Mouse (Mus musculus) intestine, postnatal 0 days (tissue): ENCODE measurements around the gene Cfap73. TPM values are rescaled to one million over a fixed set of nuclear protein-coding genes. Genes with fewer than 3 reads are reported as not detected.

Experiments used
- ATAC-seq: fragments of 200-750 bp; cut with Nextera tagmentation; 2 replicates; pipeline ENCODE4 v1.8.0; 2017; ENCODE audit warnings: mild to moderate bottlenecking, moderate TSS enrichment, moderate library complexity
- H3K27ac ChIP-seq: fragments of 300-500 bp; sonication (generic); 2 replicates; pipeline ENCODE4 v1.5.1; 2014; ENCODE audit warnings: mild to moderate bottlenecking, low read depth, low read length, moderate library complexity
- H3K27me3 ChIP-seq: fragments of 300-500 bp; sonication (generic); replicated peaks from 2 replicates; pipeline ENCODE4 v1.6.1; 2014; ENCODE audit warnings: low read length, mixed read lengths; ENCODE audit not compliant: control insufficient read depth, insufficient read depth
- H3K36me3 ChIP-seq: fragments of 300-500 bp; sonication (generic); 2 replicates; pipeline ENCODE4 v1.6.1; 2014; ENCODE audit warnings: mild to moderate bottlenecking, moderate library complexity; ENCODE audit not compliant: control insufficient read depth, insufficient read depth
- H3K4me1 ChIP-seq: fragments of 300-500 bp; sonication (generic); replicated peaks from 2 replicates; pipeline ENCODE4 v1.6.1; 2014; ENCODE audit warnings: antibody characterized with exemption, low read length, mixed read lengths; ENCODE audit not compliant: control insufficient read depth, insufficient read depth
- H3K4me2 ChIP-seq: fragments of 300-500 bp; sonication (generic); replicated peaks from 2 replicates; pipeline ENCODE4 v1.6.1; 2014; ENCODE audit warnings: low read depth, mild to moderate bottlenecking, moderate library complexity
- H3K4me3 ChIP-seq: fragments of 300-500 bp; sonication (generic); 2 replicates; pipeline ENCODE4 v1.5.1; 2014; ENCODE audit warnings: low read depth, low read length
- H3K9ac ChIP-seq: fragments of 300-500 bp; sonication (generic); 2 replicates; pipeline ENCODE4 v1.6.1; 2014; ENCODE audit warnings: mild to moderate bottlenecking, low read depth, low read length
- H3K9me3 ChIP-seq: fragments of 300-500 bp; sonication (generic); 2 replicates; pipeline ENCODE4 v1.6.1; 2016; ENCODE audit warnings: mixed run types; ENCODE audit not compliant: control insufficient read depth
- CTCF ChIP-seq: sonication (generic); IDR thresholded peaks from 2 replicates; pipeline ENCODE4 v1.5.1; 2016; ENCODE audit warnings: low read depth, mild to moderate bottlenecking, control low read depth, antibody characterized with exemption, moderate library complexity
- WGBS: fragments of 180-500 bp; shearing (Covaris S2); extraction: QIAGEN DNeasy Blood & Tissue Kit; methylation state at CpG from one replicate; pipeline ENCODE4 v1.1.7; 2014; 5-methylcytosine and 5-hydroxymethylcytosine counted together
- polyA plus RNA-seq: library from polyadenylated mRNA; unstranded; fragments of >200 nt; fragmentation: Nextera tagmentation; extraction: Ambion mirVana; gene quantifications from 2 replicates; pipeline ENCODE4 v1.2.1, GENCODE M21; 2015

The Cfap73 gene
- polyA plus RNA-seq, 1 experiment from 2014 or later = not detected

- 2% methylated on average over 21 of the region's 21 CpGs for WGBS
- H3K27me3 ChIP-seq = peaks cover 16% of the 10 kb centered on the region
- 0 out of 2 replicates have a peak, but pooled peaks cover 2% of the 10 kb centered on the region for H3K4me1 ChIP-seq
- H3K9me3 ChIP-seq = no peaks in the 10 kb centered on the region
- H3K9ac ChIP-seq = no peak overlapping the region; the same call in 1 of the 2 replicates
- peak; percentile 12; the same call in 1 of the 2 replicates for ATAC-seq
- no peak overlapping the region for H3K27ac ChIP-seq
- H3K36me3 ChIP-seq = no peaks in the 10 kb centered on the region
- H3K4me3 ChIP-seq = peak overlapping the region; percentile 33
- H3K4me2 ChIP-seq = peak overlapping the region; percentile 68
- TF ChIP-seq CTCF = 0 out of 2 replicates have a peak, but pooled peaks have one; percentile 20
Measured at GRCm38 (mm10) chr5:120649374-120649933, 15.4 kb upstream of the Cfap73 start.

- 1% methylated on average over 52 of the region's 53 CpGs for WGBS
- peak; percentile 57 for ATAC-seq
- Histone ChIP-seq H3K4me2 (peak within 1 kb of the TSS; percentile 68), H3K4me3 (peak within 1 kb of the TSS; percentile 33), H3K9me3 (no peaks in the 10 kb centered on the region), H3K27me3 (peaks cover 16% of the 10 kb centered on the region), H3K9ac (no peak within 1 kb of the TSS; the same call in 1 of the 2 replicates), H3K36me3 (no peaks in the 10 kb centered on the region), H3K4me1 (0 out of 2 replicates have a peak, but pooled peaks cover 2% of the 10 kb centered on the region), H3K27ac (no peak within 1 kb of the TSS)
- TF ChIP-seq CTCF = peak; percentile 61
Measured at GRCm38 (mm10) chr5:120648569-120649373, 14.7 kb upstream of the Cfap73 start, which contains the start of gene Rasal1. Gene Rasal1 (plus strand): TSS chr5:120648812.

- Histone ChIP-seq H3K9me3 (no peaks in the 10 kb centered on the region), H3K27ac (no peak overlapping the region), H3K4me1 (0 out of 2 replicates have a peak, but pooled peaks cover 2% of the 10 kb centered on the region), H3K4me2 (peak overlapping the region; percentile 68; the same call in 1 of the 2 replicates), H3K27me3 (peaks cover 20% of the 10 kb centered on the region), H3K36me3 (no peaks in the 10 kb centered on the region), H3K4me3 (peak overlapping the region; percentile 33; the same call in 1 of the 2 replicates), H3K9ac (no peak overlapping the region)
- peak; percentile 25; the same call in 1 of the 2 replicates for TF ChIP-seq CTCF
- ATAC-seq = no peak
- 33% methylated on average over 12 of the region's 12 CpGs for WGBS
Measured at GRCm38 (mm10) chr5:120647814-120648491, 13.9 kb upstream of the Cfap73 start.

- Histone ChIP-seq H3K9me3 (no peaks in the 10 kb centered on the region), H3K36me3 (no peaks in the 10 kb centered on the region), H3K9ac (no peak overlapping the region), H3K27ac (no peak overlapping the region), H3K4me2 (no peak overlapping the region), H3K4me3 (no peak overlapping the region), H3K4me1 (0 out of 2 replicates have a peak, but pooled peaks cover 2% of the 10 kb centered on the region), H3K27me3 (peaks cover 20% of the 10 kb centered on the region)
- WGBS = 65% methylated on average over 4 of the region's 4 CpGs
- TF ChIP-seq CTCF = no peak
- no peak for ATAC-seq
Measured at GRCm38 (mm10) chr5:120647361-120647760, 13.3 kb upstream of the Cfap73 start.

DNA sequence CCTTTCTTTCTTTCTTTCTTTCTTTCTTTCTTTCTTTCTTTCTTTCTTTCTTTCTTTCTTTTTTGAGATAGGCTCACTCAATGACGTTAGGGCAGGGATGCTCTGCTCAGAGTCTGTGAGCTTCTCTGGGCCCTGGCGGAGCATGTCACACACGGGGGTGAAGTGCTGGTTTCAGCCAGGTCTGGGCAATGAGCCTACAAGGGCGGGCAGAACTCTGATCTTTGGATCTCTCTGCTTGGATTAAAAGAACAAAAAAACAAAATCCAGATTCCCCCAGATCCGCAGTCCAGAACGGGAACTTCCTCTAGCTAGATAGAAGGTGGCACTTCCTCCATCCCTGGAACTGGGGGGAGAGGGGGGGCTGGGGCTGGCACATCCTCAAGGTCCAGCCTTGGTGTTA lies 11.8 kb upstream of the Cfap73 start:
- Histone ChIP-seq H3K9me3 (no peaks in the 10 kb centered on the region), H3K27me3 (peaks cover 20% of the 10 kb centered on the region), H3K27ac (no peak overlapping the region), H3K4me1 (0 out of 2 replicates have a peak, but pooled peaks cover 2% of the 10 kb centered on the region), H3K4me2 (no peak overlapping the region), H3K9ac (no peak overlapping the region), H3K4me3 (no peak overlapping the region), H3K36me3 (no peaks in the 10 kb centered on the region)
- no peak for ATAC-seq
- 54% methylated on average over 6 of the region's 6 CpGs for WGBS
- TF ChIP-seq CTCF = no peak

GRCm38 (mm10) chr5:120644227-120644626 lies 10.2 kb upstream of the Cfap73 start:
- no peak; the same call in 1 of the 2 replicates for ATAC-seq

More at GRCm38 (mm10) chr5:120644227-120644626, 10.2 kb upstream of the Cfap73 start:
- no peak for TF ChIP-seq CTCF
- H3K27ac ChIP-seq = no peak overlapping the region
- no peaks in the 10 kb centered on the region for H3K36me3 ChIP-seq
- H3K9ac ChIP-seq = no peak overlapping the region
- H3K4me3 ChIP-seq = no peak overlapping the region
- H3K4me1 ChIP-seq = no peaks in the 10 kb centered on the region
- WGBS = 53% methylated on average over 3 of the region's 3 CpGs
- H3K4me2 ChIP-seq = no peak overlapping the region
- peaks cover 9% of the 10 kb centered on the region for H3K27me3 ChIP-seq
- H3K9me3 ChIP-seq = no peaks in the 10 kb centered on the region
